Mouse (Mus musculus): ENCODE data around the gene Phf1.

DNA sequence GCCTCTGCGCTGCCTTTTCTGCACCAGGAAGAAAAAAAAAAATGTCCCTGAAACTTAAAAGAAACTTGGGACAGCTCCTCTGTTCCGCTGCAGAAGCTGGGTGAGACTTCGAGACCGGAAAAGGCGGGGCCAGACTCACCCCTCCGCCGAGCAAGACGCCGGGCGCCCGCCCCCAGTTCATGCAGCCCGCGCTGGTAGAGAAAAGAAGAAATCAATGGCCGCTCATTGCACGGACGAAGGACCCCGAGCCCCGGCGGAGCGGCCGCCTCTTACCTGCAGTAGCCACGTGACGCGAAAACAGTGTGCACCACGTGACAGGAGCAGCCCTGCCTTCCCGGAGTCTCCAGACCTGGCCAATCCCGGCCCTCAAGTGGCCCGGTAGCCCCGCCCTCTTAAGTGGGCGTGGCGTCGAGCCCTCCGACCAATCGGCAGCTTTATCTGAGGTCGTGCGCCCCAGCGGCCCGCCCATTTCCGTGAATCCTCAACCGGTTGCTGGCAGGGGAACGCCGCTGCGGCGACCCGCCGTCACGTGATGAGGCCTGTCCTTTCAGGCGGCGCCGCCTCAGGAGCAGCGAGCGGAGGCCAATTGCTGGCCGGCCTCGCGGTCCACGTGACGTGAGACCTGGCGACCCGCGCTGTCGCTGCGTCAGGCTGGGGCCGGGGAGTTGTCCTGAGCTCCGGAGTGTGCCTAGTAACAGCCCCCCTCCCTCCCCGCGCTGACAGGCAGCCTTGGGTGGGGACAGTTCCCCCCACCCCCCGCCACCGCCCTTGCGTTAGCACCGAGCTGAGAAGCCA is 6.5 kb downstream of the Phf1 start, which contains the start of gene Cuta:
- no peak for TF ChIP-seq CTCF (conservative IDR thresholded peaks at IDR 0.05; ENCODE audit: low read length)
- no peak for TF ChIP-seq NANOG (IDR thresholded peaks at IDR 0.05; ENCODE audit: borderline replicate concordance, low read length)
- TF ChIP-seq POU5F1 (IDR thresholded peaks at IDR 0.05; ENCODE audit: borderline replicate concordance, low read length) = no peak

Data from E14TG2a.4 (cell line).